Mouse (Mus musculus): ENCODE measurements around the gene Ttc28.

- TF ChIP-seq POLR2A (IDR thresholded peaks at IDR 0.05; ENCODE audit: control insufficient read depth, extremely low read depth, insufficient read depth, low read length, poor library complexity) (no peak), CTCF (IDR thresholded peaks at IDR 0.05; ENCODE audit: borderline replicate concordance, control insufficient read depth, extremely low read depth, insufficient read depth, low read length, poor library complexity) (no peak)
Observed at GRCm38 (mm10) chr5:111127786-111128185, 248.2 kb downstream of the Ttc28 start.
